Mouse (Mus musculus): Measurements from ENCODE around the gene Vipr1. TPM values are rescaled to one million over a fixed set of nuclear protein-coding genes. Genes with fewer than 3 reads are reported as not detected.

Vipr1 gene
- polyA plus RNA-seq, 1 experiment = 16.9 TPM

- DNase-seq (ENCODE audit: extremely low spot score in 1 of 2, low spot score in 1 of 2) = no peak
Observed at GRCm38 (mm10) chr9:121675011-121675410, 32.5 kb downstream of the Vipr1 start.

GRCm38 (mm10) chr9:121675556-121675955, 33.0 kb downstream of the Vipr1 start:
- no peak for DNase-seq (ENCODE audit: extremely low spot score in 1 of 2, low spot score in 1 of 2)

- DNase-seq (ENCODE audit: extremely low spot score in 1 of 2, low spot score in 1 of 2) = no peak
Observed at GRCm38 (mm10) chr9:121677069-121677468, 34.6 kb downstream of the Vipr1 start.

GRCm38 (mm10) chr9:121677476-121677875, 35.0 kb downstream of the Vipr1 start:
- DNase-seq (ENCODE audit: extremely low spot score in 1 of 2, low spot score in 1 of 2) = no peak

- DNase-seq (ENCODE audit: extremely low spot score in 1 of 2, low spot score in 1 of 2) = peak in 1 of 2 experiments; percentile 54
Observed at GRCm38 (mm10) chr9:121679549-121679948, 37.0 kb downstream of the Vipr1 start.

GRCm38 (mm10) chr9:121681191-121681590, 38.7 kb downstream of the Vipr1 start:
- DNase-seq (ENCODE audit: extremely low spot score in 1 of 2, low spot score in 1 of 2) = no peak

GRCm38 (mm10) chr9:121682037-121682680, 39.6 kb downstream of the Vipr1 start:
- no peak for DNase-seq (ENCODE audit: extremely low spot score in 1 of 2, low spot score in 1 of 2)

- DNase-seq (ENCODE audit: extremely low spot score in 1 of 2, low spot score in 1 of 2) = no peak
Observed at GRCm38 (mm10) chr9:121684702-121685101, 42.2 kb downstream of the Vipr1 start.

GRCm38 (mm10) chr9:121690200-121690651, 47.7 kb downstream of the Vipr1 start:
- DNase-seq (ENCODE audit: extremely low spot score in 1 of 2, low spot score in 1 of 2) = peak; percentile 67 to 75

- no peak for DNase-seq (ENCODE audit: extremely low spot score in 1 of 2, low spot score in 1 of 2)
Observed at GRCm38 (mm10) chr9:121690734-121691133, 48.2 kb downstream of the Vipr1 start.

GRCm38 (mm10) chr9:121694736-121695135, 52.2 kb downstream of the Vipr1 start:
- DNase-seq (ENCODE audit: extremely low spot score in 1 of 2, low spot score in 1 of 2) = no peak

- no peak for DNase-seq (ENCODE audit: extremely low spot score in 1 of 2, low spot score in 1 of 2)
Observed at GRCm38 (mm10) chr9:121696626-121697025, 54.1 kb downstream of the Vipr1 start.

- peak in 1 of 2 experiments; percentile 78 for DNase-seq (ENCODE audit: extremely low spot score in 1 of 2, low spot score in 1 of 2)
Observed at GRCm38 (mm10) chr9:121697150-121698049, 54.9 kb downstream of the Vipr1 start.

GRCm38 (mm10) chr9:121704261-121704645, 61.7 kb downstream of the Vipr1 start:
- DNase-seq (ENCODE audit: extremely low spot score in 1 of 2, low spot score in 1 of 2) = no peak

- DNase-seq (ENCODE audit: extremely low spot score in 1 of 2, low spot score in 1 of 2) = peak; percentile 77 to 88
Observed at GRCm38 (mm10) chr9:121704646-121705625, 62.4 kb downstream of the Vipr1 start, which contains the start of gene Sec22c. Gene Sec22c, minus strand, starts transcription at chr9:121705490.

GRCm38 (mm10) chr9:121706029-121706675, 63.6 kb downstream of the Vipr1 start:
- no peak for DNase-seq (ENCODE audit: extremely low spot score in 1 of 2, low spot score in 1 of 2)

GRCm38 (mm10) chr9:121707801-121708200, 65.3 kb downstream of the Vipr1 start:
- no peak for DNase-seq (ENCODE audit: extremely low spot score in 1 of 2, low spot score in 1 of 2)

- DNase-seq (ENCODE audit: extremely low spot score in 1 of 2, low spot score in 1 of 2) = no peak
Observed at GRCm38 (mm10) chr9:121708506-121709486, 66.3 kb downstream of the Vipr1 start.
